Mouse (Mus musculus) adrenal gland, adult 2 months (tissue): ENCODE measurements at regions not wholly inside any gene's neighbourhood (a gene's known extent, or its start where the extent isn't known, plus 50 kb on each side); places are given as distances from the start of the nearest gene placed in this dataset.
A peak's percentile ranks its signal among the peaks of the same experiment; 100 is the strongest.

Experiments used
- DNase-seq: peaks from one replicate; pipeline ENCODE4 v3.0.0; 2021

DNA sequence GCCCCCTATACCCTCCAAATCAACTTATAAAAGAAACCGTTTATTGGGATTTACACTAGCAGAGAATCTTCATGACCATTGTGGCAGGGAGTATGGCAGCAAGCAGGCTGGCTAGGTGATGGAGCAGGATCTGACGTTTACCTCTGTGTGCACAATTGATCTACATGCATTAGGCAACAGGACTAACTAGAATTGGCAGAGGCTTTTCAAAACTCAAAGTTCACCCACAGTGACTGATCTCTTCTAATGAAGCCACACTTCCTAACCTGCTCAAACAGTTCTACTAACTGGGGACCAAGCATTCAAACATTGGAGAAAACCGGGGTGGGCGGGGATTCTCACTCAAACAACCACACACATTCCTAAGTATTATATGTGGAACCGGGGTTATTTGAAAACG is 1382.9 kb upstream of the Tenm2 start:
- no peak for DNase-seq

- DNase-seq = no peak
Observed at GRCm38 (mm10) chr11:38600971-38601370, 1365.2 kb upstream of the Tenm2 start.

DNA sequence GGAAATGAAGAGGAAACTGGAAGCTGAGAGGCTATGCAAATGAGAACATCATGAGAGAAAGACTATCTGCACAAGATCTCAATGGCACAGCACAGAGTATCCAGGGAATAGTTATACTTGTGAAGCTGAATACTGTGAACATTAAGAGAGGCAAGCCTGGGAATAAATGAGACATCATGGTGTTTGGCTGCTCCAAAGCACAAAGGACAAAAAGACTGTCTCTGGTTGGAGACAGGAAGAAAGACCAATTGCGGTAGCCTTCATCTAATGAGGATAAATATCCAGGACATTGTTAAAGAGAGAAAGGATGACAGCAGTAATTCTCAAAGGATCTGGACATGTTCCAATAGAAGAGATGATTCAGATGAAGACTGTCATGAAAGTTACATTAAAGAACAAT is 1332.8 kb upstream of the Tenm2 start:
- DNase-seq = no peak

DNA sequence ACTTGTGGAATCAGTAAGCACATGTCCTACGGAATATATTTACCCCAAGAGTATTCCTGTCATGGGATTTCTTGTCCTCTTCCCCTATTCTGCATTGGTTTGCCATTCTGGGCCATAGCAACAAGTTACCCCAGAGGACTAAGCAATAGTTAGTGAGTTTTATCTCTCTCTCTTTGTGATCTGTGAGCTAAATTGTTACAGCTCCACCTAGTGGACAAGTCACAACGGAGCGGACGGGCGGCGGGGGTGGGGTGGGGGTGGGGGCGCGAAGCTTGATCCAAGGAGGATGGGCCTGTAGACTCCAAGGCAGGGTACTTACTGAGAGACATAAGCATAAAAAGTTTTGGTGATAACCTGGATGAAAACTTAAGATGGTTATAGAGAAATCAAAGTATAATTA is 1308.1 kb upstream of the Tenm2 start:
- DNase-seq = peak; percentile 12

GRCm38 (mm10) chr11:38540097-38540496 is 1304.3 kb upstream of the Tenm2 start:
- no peak for DNase-seq

DNA sequence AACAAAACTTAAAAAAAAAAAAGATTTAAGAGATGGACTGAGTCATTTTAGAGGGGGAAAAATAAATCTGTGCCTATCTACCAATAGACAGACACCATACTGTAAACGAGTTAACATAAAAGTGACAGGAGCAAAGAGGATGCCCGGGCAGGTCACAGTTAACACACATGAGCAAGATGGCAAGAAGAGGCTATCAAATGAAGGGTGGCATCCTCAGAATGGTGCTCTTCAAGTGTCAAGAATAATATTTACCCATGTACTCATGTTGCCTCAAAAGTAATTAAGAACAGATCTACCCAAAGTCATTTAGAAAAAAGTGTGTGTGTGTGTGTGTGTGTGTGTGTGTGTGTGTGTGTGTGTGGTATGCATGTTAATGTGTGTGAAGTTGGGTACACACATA is 1296.5 kb upstream of the Tenm2 start:
- no peak for DNase-seq

DNA sequence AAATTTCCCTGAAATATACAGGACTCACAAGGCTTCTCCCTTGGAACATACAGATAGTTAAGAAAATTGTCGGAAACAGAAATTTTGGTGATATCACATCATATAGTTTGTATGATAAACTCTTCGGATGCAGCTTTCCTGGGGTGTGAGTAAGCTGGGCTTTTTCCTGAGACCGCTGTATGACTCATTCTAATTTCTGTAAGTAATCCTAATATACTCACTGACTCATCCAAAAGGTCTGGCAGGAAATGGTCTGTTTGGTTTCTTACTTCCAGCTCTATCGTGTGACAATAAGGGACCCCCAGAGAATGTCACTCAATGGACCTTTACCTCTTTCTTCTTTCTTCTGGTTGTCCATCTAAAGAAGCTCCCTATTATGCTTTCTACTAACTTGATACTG is 1273.9 kb upstream of the Tenm2 start:
- no peak for DNase-seq

DNA sequence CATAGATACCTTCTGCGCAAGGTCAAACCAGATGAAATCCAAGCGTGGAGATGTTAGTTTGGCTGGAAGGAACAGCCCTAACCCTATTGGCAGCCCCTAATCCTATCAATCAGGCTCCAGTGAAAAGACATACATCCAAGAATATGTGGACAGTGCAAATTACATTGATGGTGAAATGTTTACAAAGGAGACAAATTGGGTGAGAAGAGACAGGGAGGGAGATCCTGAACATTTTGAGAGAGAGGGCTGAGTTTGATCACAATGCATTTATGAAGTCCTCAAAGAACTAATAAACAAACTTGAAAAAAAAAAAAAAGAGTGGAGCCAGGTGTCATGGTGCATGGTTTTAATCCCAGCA is 1228.5 kb upstream of the Tenm2 start:
- DNase-seq = no peak

DNA sequence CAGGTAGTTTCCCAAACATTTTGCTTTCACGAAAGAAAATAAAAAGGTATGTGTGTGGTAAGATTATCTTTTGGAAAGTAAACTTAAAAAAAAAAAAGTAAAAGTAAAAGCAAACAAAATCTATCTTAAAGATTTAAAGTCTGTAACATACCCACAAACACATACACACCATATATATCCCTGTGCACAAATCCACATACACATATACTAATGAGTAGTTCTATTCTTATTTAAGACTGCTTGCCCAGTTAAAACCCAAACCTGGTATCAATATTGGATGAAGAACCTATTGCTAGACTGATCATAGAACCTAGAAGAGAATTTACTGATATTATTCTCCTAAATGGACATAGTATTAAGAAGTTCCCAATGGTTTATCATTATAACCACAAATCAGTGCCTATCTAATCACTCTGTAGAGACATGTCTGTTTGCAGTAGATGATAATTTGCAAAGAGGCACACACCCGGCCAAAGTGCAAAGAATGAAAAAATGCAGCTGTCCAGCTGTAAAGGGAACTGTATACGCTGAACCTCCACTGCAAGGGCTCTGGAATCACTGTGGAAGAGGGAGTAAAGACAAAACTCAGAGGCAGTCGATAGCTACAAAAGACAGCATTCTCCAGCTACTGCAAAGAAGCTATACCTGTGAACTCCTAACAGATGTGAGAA is 1227.9 kb upstream of the Tenm2 start:
- no peak for DNase-seq

DNA sequence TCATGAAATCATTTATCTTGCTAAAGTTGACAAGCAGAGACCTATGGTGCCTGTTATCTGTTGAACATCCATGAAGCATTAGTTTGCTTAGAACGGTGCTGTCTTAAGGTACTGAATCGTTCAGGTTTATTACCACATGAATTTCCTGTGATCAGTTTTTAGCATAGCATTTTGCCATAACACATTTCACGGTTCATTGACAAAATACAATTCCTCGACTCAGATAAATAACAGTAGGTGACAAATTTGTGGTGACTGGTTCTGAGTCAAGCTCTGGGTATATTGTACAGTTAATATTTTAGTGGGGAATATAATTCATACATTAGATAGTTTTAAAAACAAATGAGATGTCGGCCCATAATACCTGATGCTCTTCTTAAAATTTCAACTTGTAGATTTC is 1207.5 kb upstream of the Tenm2 start:
- no peak for DNase-seq

DNA sequence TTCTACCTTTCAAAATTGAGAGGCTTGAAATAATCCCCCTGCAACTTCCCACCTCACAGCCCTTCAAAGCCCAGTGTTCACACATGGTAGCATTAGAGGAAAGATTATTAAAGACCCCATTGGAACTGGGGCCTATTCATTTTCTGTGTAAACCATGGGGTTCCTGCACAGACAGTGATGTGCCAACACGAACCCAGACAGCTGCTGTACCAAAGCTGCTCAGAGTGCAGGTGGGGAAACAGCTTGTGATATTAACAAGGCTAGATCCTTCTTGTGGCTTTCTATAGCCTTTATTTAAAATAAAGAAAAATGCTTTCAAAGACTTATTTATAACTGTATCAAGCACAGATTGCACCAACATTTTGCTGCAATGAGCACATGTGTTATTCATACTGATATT is 1174.5 kb upstream of the Tenm2 start:
- DNase-seq = no peak

DNA sequence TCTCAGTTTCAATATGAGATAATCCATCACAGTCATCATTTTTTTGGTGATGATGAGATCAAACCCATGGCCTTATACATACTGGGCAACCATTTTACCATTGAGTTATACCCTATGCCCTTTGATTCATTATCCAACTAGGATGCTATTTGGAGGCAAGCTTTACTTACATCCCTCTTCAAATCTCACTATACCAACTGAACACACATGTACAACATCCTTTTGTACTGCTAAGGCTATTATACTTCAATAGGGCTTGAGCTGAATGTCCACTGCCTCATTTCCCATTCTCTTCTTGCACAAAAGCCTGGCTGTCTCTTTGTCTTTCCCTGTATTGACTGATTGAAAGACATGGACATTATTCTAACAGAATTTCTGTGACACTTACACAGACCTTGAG is 1162.0 kb upstream of the Tenm2 start:
- no peak for DNase-seq

DNA sequence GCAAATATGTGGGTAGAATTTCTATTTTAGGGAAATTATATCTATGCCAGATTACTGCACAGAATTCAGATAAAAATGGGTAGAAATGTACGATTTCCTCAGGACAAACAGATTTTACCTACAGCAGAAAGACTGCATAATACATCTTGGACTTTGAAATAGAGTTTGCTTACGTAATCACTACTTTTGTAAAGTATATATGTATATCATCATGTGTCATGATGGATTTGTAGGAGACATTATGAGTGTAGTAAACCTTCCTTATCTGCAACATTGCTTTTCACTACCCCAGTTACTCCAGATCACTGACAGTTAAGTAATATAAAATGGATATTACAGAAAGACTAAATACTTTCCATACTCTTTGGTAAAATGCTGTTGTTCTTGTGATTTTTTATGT is 1151.2 kb upstream of the Tenm2 start:
- DNase-seq = no peak

GRCm38 (mm10) chr11:38346442-38346841 is 1110.7 kb upstream of the Tenm2 start:
- DNase-seq = no peak

- DNase-seq = no peak
Observed at GRCm38 (mm10) chr11:38335411-38335810, 1099.6 kb upstream of the Tenm2 start.

- DNase-seq = no peak
Observed at GRCm38 (mm10) chr11:38297693-38298092, 1061.9 kb upstream of the Tenm2 start.

- no peak for DNase-seq
Observed at GRCm38 (mm10) chr11:38291289-38291688, 1055.5 kb upstream of the Tenm2 start.

DNA sequence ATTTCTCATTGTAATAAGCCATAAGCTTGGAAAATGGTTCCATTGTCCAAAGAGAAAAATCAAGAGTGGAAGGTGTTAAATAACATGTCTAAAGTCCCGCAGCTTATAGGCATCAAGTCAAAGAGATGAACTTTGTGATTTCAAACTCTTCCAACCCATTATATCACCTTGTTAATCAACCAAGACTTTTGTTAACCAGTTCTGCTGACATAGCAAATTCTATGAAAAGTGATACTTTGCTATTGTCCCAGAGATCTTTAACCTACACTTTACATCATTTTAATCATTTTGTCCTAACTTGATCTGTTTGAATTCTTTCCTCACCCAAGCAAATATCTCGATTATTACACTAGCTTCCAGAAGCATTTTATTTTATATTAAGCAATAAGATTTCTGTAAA is 1045.2 kb upstream of the Tenm2 start:
- no peak for DNase-seq
